Mouse (Mus musculus) olfactory bulb, adult 2 months (tissue): ENCODE data around the gene Smarcb1.
A peak's percentile ranks its signal among the peaks of the same experiment; 100 is the strongest.

ENCODE experiments used
- CTCF ChIP-seq: fragments of 200-500 bp; IDR thresholded peaks from 2 replicates; pipeline ENCODE4 v1.5.1; 2012; ENCODE audit warnings: low read depth, mild to moderate bottlenecking, low read length, moderate library complexity; ENCODE audit not compliant: insufficient read depth
- POLR2A ChIP-seq: fragments of 200-500 bp; IDR thresholded peaks from 2 replicates; pipeline ENCODE4 v1.6.1; 2012; ENCODE audit warnings: mild to moderate bottlenecking, low read depth, low read length, moderate library complexity; ENCODE audit not compliant: insufficient read depth

GRCm38 (mm10) chr10:75921726-75922560 lies 526 bp upstream of the Smarcb1 start:
- TF ChIP-seq CTCF (no peak), POLR2A (peak; percentile 23)
